Mouse (Mus musculus) myocyte (in vitro differentiated cells): ENCODE data around the gene Por.

ENCODE experiments used
- CEBPB ChIP-seq: IDR thresholded peaks from 2 replicates; pipeline ENCODE4 v1.6.1; 2011; ENCODE audit warnings: mild to moderate bottlenecking, moderate library complexity; ENCODE audit not compliant: poor library complexity, insufficient read depth, severe bottlenecking
- MAX ChIP-seq: IDR thresholded peaks from one replicate; pipeline ENCODE4 v1.6.1; 2011; ENCODE audit warnings: low read depth, mild to moderate bottlenecking, control low read depth
- MYOD1 ChIP-seq, 3 experiments: IDR thresholded peaks; one replicate each; pipeline ENCODE4 v1.6.1; 2011; ENCODE audit warnings: control low read depth in 2 of 3, low read depth in 2 of 3, mild to moderate bottlenecking in 2 of 3, moderate library complexity in 1 of 3; ENCODE audit not compliant: insufficient read length in 2 of 3, control insufficient read depth in 1 of 3
- POLR2A ChIP-seq: IDR thresholded peaks from one replicate; pipeline ENCODE4 v1.6.1; 2011; ENCODE audit warnings: low read depth, mild to moderate bottlenecking, control low read depth, moderate library complexity; ENCODE audit not compliant: insufficient read length
- POLR2AphosphoS2 ChIP-seq: IDR thresholded peaks from one replicate; pipeline ENCODE4 v1.6.1; 2011; ENCODE audit warnings: low read depth, control low read depth; ENCODE audit not compliant: insufficient read length
- SRF ChIP-seq: IDR thresholded peaks from one replicate; pipeline ENCODE4 v1.6.1; 2011; ENCODE audit warnings: low read depth; ENCODE audit not compliant: control insufficient read depth, insufficient read length
- TCF12 ChIP-seq: IDR thresholded peaks from one replicate; pipeline ENCODE4 v1.6.1; 2011; ENCODE audit warnings: mild to moderate bottlenecking, control low read depth; ENCODE audit not compliant: poor library complexity, insufficient read depth, severe bottlenecking
- TCF3 ChIP-seq: IDR thresholded peaks from one replicate; pipeline ENCODE4 v1.6.1; 2011; ENCODE audit warnings: low read depth, control low read depth; ENCODE audit not compliant: insufficient read length
- USF1 ChIP-seq: IDR thresholded peaks from one replicate; pipeline ENCODE4 v1.6.1; 2011; ENCODE audit warnings: low read depth, mild to moderate bottlenecking, control low read depth, moderate library complexity

DNA sequence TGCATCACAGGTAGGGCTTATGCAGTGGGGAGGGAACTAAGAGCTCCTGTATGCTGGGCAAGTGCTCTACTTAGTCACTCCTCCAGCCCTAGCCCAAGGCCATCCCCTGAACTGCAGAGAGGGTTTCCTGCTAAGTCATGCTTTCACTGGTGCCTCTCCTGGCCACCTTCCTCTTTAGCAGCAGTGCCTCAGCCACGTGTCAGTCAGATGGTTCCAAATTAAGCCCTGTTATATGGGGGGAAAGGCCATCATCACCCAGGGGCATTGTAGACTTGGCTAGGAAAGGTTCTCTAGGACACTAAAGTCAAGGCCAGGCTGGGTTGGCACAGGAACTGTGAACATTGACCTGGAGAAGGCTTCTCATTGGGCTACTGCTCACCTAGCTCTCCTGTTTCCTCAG, 38.0 kb downstream of the Por start:
- TF ChIP-seq MAX, result no peak
- no peak for TF ChIP-seq POLR2A
- TF ChIP-seq TCF12, result no peak
- TF ChIP-seq TCF3, result no peak
- no peak for TF ChIP-seq POLR2AphosphoS2
- no peak for TF ChIP-seq SRF
- no peak for TF ChIP-seq CEBPB
- TF ChIP-seq MYOD1 (IDR thresholded peaks at IDR 0.05; ENCODE audit: control insufficient read depth in 1 of 3, insufficient read length in 2 of 3, low read depth in 2 of 3), result no peak
- TF ChIP-seq USF1, result no peak
